Mouse (Mus musculus) adrenal gland, adult (tissue): ENCODE results near the gene Fcna.

ENCODE experiments used
- DNase-seq, 2 experiments: peaks; one replicate each; pipeline ENCODE4 v3.0.0; 2022 to 2023; ENCODE audit warnings: low spot score in 1 of 2; ENCODE audit not compliant: inconsistent age in 2 of 2

Fcna gene

GRCm38 (mm10) chr2:25578796-25579736 lies 48.8 kb downstream of the Fcna start:
- DNase-seq: peak in 1 of 2 experiments; percentile 48

GRCm38 (mm10) chr2:25577951-25578795 lies 49.7 kb downstream of the Fcna start:
- DNase-seq: peak in 1 of 2 experiments; percentile 65

GRCm38 (mm10) chr2:25576965-25577891 lies 50.6 kb downstream of the Fcna start:
- peak in 1 of 2 experiments; percentile 36 for DNase-seq

- no peak for DNase-seq
Measured at GRCm38 (mm10) chr2:25576028-25576850, 51.6 kb downstream of the Fcna start.

GRCm38 (mm10) chr2:25575432-25576027 lies 52.3 kb downstream of the Fcna start:
- peak in 1 of 2 experiments; percentile 83 for DNase-seq
